In genomic region chr10:88503421-88504314, GRCm38 (mm10) we compare ENCODE assay signal across 8 mouse cellular contexts. TPM values are rescaled to one million over a fixed set of nuclear protein-coding genes. Genes with fewer than 3 reads are reported as not detected.
DNase-seq lines count a peak whose midpoint lies in the region; ATAC-seq and TF ChIP-seq lines count a peak whose summit lies in the region.

Gene Chpt1 (minus strand): TSS chr10:88504073.

- TF ChIP-seq CTCF in cerebellum, adult 2 months (IDR thresholded peaks at IDR 0.05; ENCODE audit: borderline replicate concordance, insufficient read depth, low read depth, low read length), result no peak

- H3K9me3 ChIP-seq in lung, embryonic 16.5 days (ENCODE audit: control insufficient read depth, low read length), result no peaks in the 10 kb centered on the region

- no peaks in the 10 kb centered on the region for H3K27me3 ChIP-seq in cerebellum, adult 2 months (ENCODE audit: control insufficient read depth, insufficient read depth, low read length)
- H3K27me3 ChIP-seq in lung, embryonic 16.5 days (ENCODE audit: control insufficient read depth, insufficient read depth, low read depth, low read length), result no peaks in the 10 kb centered on the region

- peak; percentile 24 for DNase-seq in MEL-GATA-1-ER (ENCODE audit: extremely low read depth, low read depth)
- peak; percentile 86 to 88 for DNase-seq in cerebellum, adult 2 months
- peak; percentile 69 for DNase-seq in forelimb bud, embryonic 11.5 days (ENCODE audit: low read depth, low spot score)
- DNase-seq in heart, postnatal 4 days, result peak; percentile 92
- DNase-seq in layer of hippocampus, adult 9-11 months, result peak; percentile 79
- peak; percentile 64 for DNase-seq in ovary, postnatal 10 days (ENCODE audit: low spot score)
- DNase-seq in thymus, postnatal 10 days (ENCODE audit: low spot score in 2 of 2), result peak; percentile 67 to 87

- H3K4me2 ChIP-seq in lung, embryonic 16.5 days (ENCODE audit: low read depth, low read length), result peak within 1 kb of the TSS; percentile 91

- H3K4me1 ChIP-seq in cerebellum, adult 2 months (ENCODE audit: control insufficient read depth, insufficient read depth, low read length), result peaks cover 9% of the 10 kb centered on the region
- H3K4me1 ChIP-seq in lung, embryonic 16.5 days (replicated peaks; ENCODE audit: control insufficient read depth, insufficient read depth, low read length), result peaks cover 14% of the 10 kb centered on the region

- no peaks in the 10 kb centered on the region for H3K36me3 ChIP-seq in lung, embryonic 16.5 days (ENCODE audit: control insufficient read depth, insufficient read depth, low read length)

- 2% methylated on average over 73 of the region's 80 CpGs for WGBS in cerebellum, adult 2 months
- under 1% methylated on average over 34 of the region's 80 CpGs for WGBS in lung, embryonic 16.5 days

- H3K4me3 ChIP-seq in cerebellum, adult 2 months (replicated peaks; ENCODE audit: insufficient read depth, low read depth, low read length), result peak within 1 kb of the TSS; percentile 98
- H3K4me3 ChIP-seq in lung, embryonic 16.5 days (ENCODE audit: low read length), result peak within 1 kb of the TSS; percentile 83

- ATAC-seq in lung, embryonic 16.5 days (ENCODE audit: low read depth), result peak; percentile 96

- TF ChIP-seq POLR2A in cerebellum, adult 2 months (IDR thresholded peaks at IDR 0.05; ENCODE audit: borderline replicate concordance, insufficient read depth, low read length), result peak; percentile 56; the same call in 1 of the 2 replicates

- H3K27ac ChIP-seq in cerebellum, adult 2 months (ENCODE audit: insufficient read depth, low read length), result peak within 1 kb of the TSS; percentile 83
- peak within 1 kb of the TSS; percentile 78 for H3K27ac ChIP-seq in lung, embryonic 16.5 days (ENCODE audit: low read length)

- H3K9ac ChIP-seq in lung, embryonic 16.5 days (ENCODE audit: low read length), result peak within 1 kb of the TSS; percentile 91

RNA-seq across cellular contexts. Expression of gene Chpt1, which starts in this region (rescaled TPM):
- polyA plus RNA-seq in cerebellum, adult 2 months (2012; rRNA removed), result 38.9 and 40.6 TPM in 2 replicates
- total RNA-seq in heart, postnatal 4 days (2021), result 100 to 1,000 TPM; 104 to 107 TPM
- 17.1 and 17.4 TPM in 2 replicates for polyA plus RNA-seq in lung, embryonic 16.5 days (2015; fragmentation: Nextera tagmentation; extraction: Ambion mirVana)

Comparison
In these comparisons a context has a peak if more than half of its experiments do, and no peak if none do; other contexts are left out.
1. Peak in every context shown above with its lines: DNase-seq, ATAC-seq, H3K4me3 ChIP-seq and H3K27ac ChIP-seq.
2. DNase-seq: peak in every context shown above with its lines; median percentile 92 in heart, postnatal 4 days; 87 in cerebellum, adult 2 months; 79 in layer of hippocampus, adult 9-11 months; 77 in thymus, postnatal 10 days; 69 in forelimb bud, embryonic 11.5 days; 64 in ovary, postnatal 10 days; 24 in MEL-GATA-1-ER.